Mouse (Mus musculus) hindbrain, embryonic 11.5 days (tissue): Measurements from ENCODE around the gene Myo16. TPM values are rescaled to one million over a fixed set of nuclear protein-coding genes. Genes with fewer than 3 reads are reported as not detected.

Experiments used
- ATAC-seq: fragments of 200-750 bp; cut with Nextera tagmentation; 2 replicates; pipeline ENCODE4 v1.8.0; 2017; ENCODE audit warnings: mild to moderate bottlenecking, moderate TSS enrichment, moderate library complexity; ENCODE audit not compliant: low FRiP score
- DNase-seq: peaks from one replicate; pipeline ENCODE4 v3.0.0-alpha.2; 2015; ENCODE audit warnings: low spot score
- H3K27ac ChIP-seq: fragments of 300-500 bp; sonication (generic); 2 replicates; pipeline ENCODE4 v1.5.1; 2014; ENCODE audit warnings: mild to moderate bottlenecking, low read depth, low read length
- H3K27me3 ChIP-seq: fragments of 300-500 bp; sonication (generic); 2 replicates; pipeline ENCODE4 v1.6.1; 2014; ENCODE audit warnings: mild to moderate bottlenecking, low read length, moderate library complexity, mixed read lengths; ENCODE audit not compliant: control insufficient read depth, insufficient read depth
- H3K36me3 ChIP-seq: fragments of 300-500 bp; sonication (generic); 2 replicates; pipeline ENCODE4 v1.6.1; 2014; ENCODE audit warnings: mild to moderate bottlenecking, low read length, moderate library complexity, mixed read lengths; ENCODE audit not compliant: control insufficient read depth, insufficient read depth
- H3K4me1 ChIP-seq: fragments of 300-500 bp; sonication (generic); replicated peaks from 2 replicates; pipeline ENCODE4 v1.6.1; 2014; ENCODE audit warnings: low read length, mixed read lengths; ENCODE audit not compliant: control insufficient read depth, insufficient read depth
- H3K4me2 ChIP-seq: fragments of 300-500 bp; sonication (generic); replicated peaks from 2 replicates; pipeline ENCODE4 v1.6.1; 2014; ENCODE audit warnings: mild to moderate bottlenecking, low read depth, low read length
- H3K4me3 ChIP-seq: fragments of 300-500 bp; sonication (generic); 2 replicates; pipeline ENCODE4 v1.5.1; 2014; ENCODE audit warnings: low read depth, low read length
- H3K9ac ChIP-seq: fragments of 300-500 bp; sonication (generic); 2 replicates; pipeline ENCODE4 v1.6.1; 2014; ENCODE audit warnings: low read depth, low read length
- H3K9me3 ChIP-seq: fragments of 300-500 bp; sonication (generic); 2 replicates; pipeline ENCODE4 v1.6.1; 2016; ENCODE audit warnings: low read length; ENCODE audit not compliant: control insufficient read depth
- WGBS: fragments of 180-500 bp; shearing (Covaris S2); extraction: QIAGEN DNeasy Blood & Tissue Kit; methylation state at CpG from one replicate; pipeline ENCODE4 v1.1.7; 2014; 5-methylcytosine and 5-hydroxymethylcytosine counted together
- polyA plus RNA-seq: library from polyadenylated mRNA; unstranded; fragments of >200 nt; fragmentation: Nextera tagmentation; extraction: Ambion mirVana; gene quantifications from 2 replicates; pipeline ENCODE4 v1.2.1, GENCODE M21; 2014

Myo16 gene
- polyA plus RNA-seq, 1 experiment from 2014 or later: 5.5 TPM

DNA sequence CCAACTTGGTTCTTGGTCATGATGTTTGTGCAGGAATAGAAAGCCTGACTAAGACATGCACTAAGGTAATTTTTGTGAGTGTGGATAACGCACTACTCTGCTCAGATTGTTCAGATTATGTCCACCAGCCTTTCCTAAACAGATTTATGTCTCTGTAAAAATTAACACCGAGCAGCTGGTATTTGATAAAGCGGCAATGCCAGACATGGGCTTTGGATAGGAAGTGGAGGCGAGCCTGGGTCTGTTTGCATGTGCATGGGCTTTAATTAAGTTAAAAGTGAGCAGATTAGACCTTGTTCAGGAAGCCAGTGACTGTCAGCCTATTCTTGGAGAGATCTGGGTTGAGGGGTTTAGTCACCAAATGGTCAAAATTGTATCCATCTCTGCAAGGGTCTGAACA is 367.8 kb downstream of the Myo16 start:
- no peak overlapping the region for H3K4me2 ChIP-seq
- H3K9ac ChIP-seq: no peak overlapping the region
- no peaks in the 10 kb centered on the region for H3K36me3 ChIP-seq
- no peak for ATAC-seq
- H3K9me3 ChIP-seq: no peaks in the 10 kb centered on the region
- H3K4me3 ChIP-seq: no peak overlapping the region
- 90% methylated on average over 4 of the region's 4 CpGs for WGBS
- no peaks in the 10 kb centered on the region for H3K27me3 ChIP-seq
- no peak overlapping the region for H3K27ac ChIP-seq
- H3K4me1 ChIP-seq: no peaks in the 10 kb centered on the region
- DNase-seq: no peak

GRCm38 (mm10) chr8:10525686-10526085 is 372.0 kb downstream of the Myo16 start:
- Histone ChIP-seq H3K4me2 (no peak overlapping the region), H3K9ac (no peak overlapping the region), H3K4me3 (no peak overlapping the region), H3K4me1 (no peaks in the 10 kb centered on the region; the same call in 1 of the 2 replicates), H3K9me3 (no peaks in the 10 kb centered on the region), H3K36me3 (no peaks in the 10 kb centered on the region), H3K27me3 (no peaks in the 10 kb centered on the region), H3K27ac (no peak overlapping the region)
- DNase-seq (no peak), ATAC-seq (no peak)
- WGBS: 63% methylated on average over 4 of the region's 4 CpGs

- H3K27me3 ChIP-seq: no peaks in the 10 kb centered on the region
- H3K4me2 ChIP-seq: no peak overlapping the region
- no peaks in the 10 kb centered on the region for H3K36me3 ChIP-seq
- WGBS: 79% methylated on average over 5 of the region's 5 CpGs
- DNase-seq (no peak), ATAC-seq (no peak)
- H3K9me3 ChIP-seq: no peaks in the 10 kb centered on the region
- no peak overlapping the region for H3K27ac ChIP-seq
- no peak overlapping the region for H3K4me3 ChIP-seq
- no peaks in the 10 kb centered on the region; the same call in 1 of the 2 replicates for H3K4me1 ChIP-seq
- no peak overlapping the region for H3K9ac ChIP-seq
These were observed 372.9 kb downstream of the Myo16 start for GRCm38 (mm10) chr8:10526616-10527015.

- Histone ChIP-seq H3K27ac (no peak overlapping the region), H3K27me3 (no peaks in the 10 kb centered on the region), H3K36me3 (no peaks in the 10 kb centered on the region), H3K9ac (no peak overlapping the region), H3K9me3 (no peaks in the 10 kb centered on the region), H3K4me2 (no peak overlapping the region), H3K4me3 (no peak overlapping the region), H3K4me1 (no peaks in the 10 kb centered on the region)
- DNase-seq (peak; percentile 4), ATAC-seq (no peak)
- WGBS: 65% methylated on average over 16 of the region's 16 CpGs
These were observed 381.0 kb downstream of the Myo16 start for GRCm38 (mm10) chr8:10534619-10535286.

DNA sequence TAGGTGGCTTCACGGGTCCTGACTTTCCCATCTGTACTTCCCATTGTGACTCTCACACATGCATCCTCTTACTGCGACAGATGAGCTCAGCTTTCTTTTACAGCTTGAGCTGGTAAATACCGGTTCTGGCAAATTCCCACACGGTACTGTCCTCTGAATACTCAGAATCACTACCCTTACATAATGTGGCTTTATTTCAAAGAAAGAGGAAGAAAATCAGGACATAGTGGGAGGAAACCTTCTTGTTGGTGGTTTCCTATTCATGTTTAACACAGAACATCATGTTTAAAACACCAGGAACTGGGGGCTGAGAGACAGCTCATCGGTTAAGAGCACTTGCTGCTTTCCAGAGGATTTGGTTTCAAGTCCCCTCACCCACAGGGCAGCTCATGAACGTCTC is 384.6 kb downstream of the Myo16 start:
- Histone ChIP-seq H3K9ac (no peak overlapping the region), H3K27ac (no peak overlapping the region), H3K27me3 (no peaks in the 10 kb centered on the region), H3K4me3 (no peak overlapping the region), H3K4me2 (no peak overlapping the region), H3K36me3 (no peaks in the 10 kb centered on the region), H3K4me1 (no peaks in the 10 kb centered on the region), H3K9me3 (no peaks in the 10 kb centered on the region)
- 70% methylated on average over 6 of the region's 6 CpGs for WGBS
- DNase-seq (no peak), ATAC-seq (no peak)

GRCm38 (mm10) chr8:10539665-10540064 is 386.0 kb downstream of the Myo16 start:
- no peaks in the 10 kb centered on the region for H3K4me1 ChIP-seq
- no peak for DNase-seq
- H3K36me3 ChIP-seq: no peaks in the 10 kb centered on the region
- 84% methylated on average over 4 of the region's 4 CpGs for WGBS
- no peak overlapping the region for H3K9ac ChIP-seq
- peaks cover 4% of the 10 kb centered on the region; the same call in 1 of the 2 replicates for H3K9me3 ChIP-seq
- H3K4me2 ChIP-seq: no peak overlapping the region
- no peak overlapping the region for H3K4me3 ChIP-seq
- H3K27ac ChIP-seq: no peak overlapping the region
- no peak for ATAC-seq
- H3K27me3 ChIP-seq: no peaks in the 10 kb centered on the region

- WGBS: 92% methylated on average over 3 of the region's 3 CpGs
- no peaks in the 10 kb centered on the region for H3K36me3 ChIP-seq
- no peak overlapping the region for H3K4me2 ChIP-seq
- DNase-seq (no peak), ATAC-seq (no peak)
- H3K27ac ChIP-seq: no peak overlapping the region
- no peaks in the 10 kb centered on the region for H3K27me3 ChIP-seq
- no peak overlapping the region for H3K9ac ChIP-seq
- peaks cover 4% of the 10 kb centered on the region; the same call in 1 of the 2 replicates for H3K9me3 ChIP-seq
- H3K4me3 ChIP-seq: no peak overlapping the region
- H3K4me1 ChIP-seq: no peaks in the 10 kb centered on the region
These were observed 392.2 kb downstream of the Myo16 start for GRCm38 (mm10) chr8:10545890-10546289.

DNA sequence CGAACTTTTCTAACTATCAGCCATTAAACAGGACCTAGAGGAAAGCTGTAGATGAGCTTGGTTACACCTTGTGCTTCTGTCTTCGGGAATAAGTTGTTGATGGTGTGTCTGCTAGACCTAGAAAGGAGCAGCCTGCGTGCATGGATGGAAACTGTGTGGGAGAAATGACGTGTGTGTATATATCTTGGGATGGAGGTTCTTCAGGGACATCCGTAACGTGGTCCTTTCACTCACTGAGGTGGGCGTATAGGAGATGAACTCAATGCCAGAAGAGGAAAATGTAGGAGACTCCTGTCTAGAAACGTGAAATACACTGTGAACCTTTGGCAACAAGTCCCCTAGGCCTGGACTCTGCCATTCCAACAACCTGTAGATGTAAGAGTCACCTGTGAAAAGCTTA is 392.8 kb downstream of the Myo16 start:
- DNase-seq (no peak), ATAC-seq (no peak)
- WGBS: 90% methylated on average over 8 of the region's 8 CpGs
- H3K27ac ChIP-seq: no peak overlapping the region
- no peak overlapping the region for H3K9ac ChIP-seq
- H3K27me3 ChIP-seq: no peaks in the 10 kb centered on the region
- H3K4me2 ChIP-seq: no peak overlapping the region
- H3K36me3 ChIP-seq: no peaks in the 10 kb centered on the region
- H3K4me3 ChIP-seq: no peak overlapping the region
- no peaks in the 10 kb centered on the region for H3K4me1 ChIP-seq
- peaks cover 4% of the 10 kb centered on the region; the same call in 1 of the 2 replicates for H3K9me3 ChIP-seq

DNA sequence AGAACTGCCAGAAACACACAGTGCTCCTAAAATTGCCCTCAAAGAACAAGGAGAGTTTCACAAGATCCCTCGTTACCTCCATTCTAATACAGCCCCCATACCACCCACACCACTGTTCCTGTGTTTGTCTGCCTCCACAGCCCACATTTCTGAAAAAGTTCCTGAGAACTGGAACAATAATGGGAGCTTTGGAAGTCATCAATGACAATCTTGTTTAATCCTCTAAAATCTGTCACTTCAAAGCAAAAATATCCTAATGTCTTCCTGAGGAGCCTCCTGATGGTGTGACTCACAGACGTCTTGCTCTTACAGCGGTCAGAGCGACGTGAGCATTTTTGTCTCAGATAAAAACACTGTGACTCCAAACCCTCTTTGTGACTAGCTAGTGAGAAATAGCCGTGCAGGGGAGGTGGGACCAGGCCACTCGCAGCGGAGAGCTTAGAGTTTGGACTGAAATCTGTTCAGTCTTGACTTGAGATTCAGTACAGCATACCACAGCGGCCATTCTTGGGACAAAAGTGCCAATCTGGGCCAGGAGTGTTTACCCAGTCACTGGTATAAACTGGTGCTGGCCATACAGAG is 394.4 kb downstream of the Myo16 start:
- Histone ChIP-seq H3K4me1 (no peaks in the 10 kb centered on the region), H3K4me2 (no peak overlapping the region), H3K27ac (no peak overlapping the region), H3K27me3 (no peaks in the 10 kb centered on the region), H3K9me3 (peaks cover 4% of the 10 kb centered on the region; the same call in 1 of the 2 replicates), H3K36me3 (no peaks in the 10 kb centered on the region), H3K4me3 (no peak overlapping the region), H3K9ac (no peak overlapping the region)
- ATAC-seq: no peak
- WGBS: 85% methylated on average over 9 of the region's 9 CpGs
- no peak for DNase-seq
